8 mouse cellular contexts compared by ENCODE assay signal in genomic region chr11:4117372-4118071, GRCm38 (mm10). TPM values are rescaled to one million over a fixed set of nuclear protein-coding genes. Genes with fewer than 3 reads are reported as not detected.
DNase-seq lines count a peak whose midpoint lies in the region; ATAC-seq lines count a peak whose summit lies in the region.
"Had no signal": no experiment of that assay in that cellular context is flagged by ENCODE, and none has a peak within 500 bp of the region (broad histone marks: within the 10 kb centered on the region; RNA-seq: fewer than 3 reads in every experiment).

No protein-coding gene starts in this region.

- peak overlapping the region; percentile 78; the same call in 1 of the 2 replicates for H3K9ac ChIP-seq in forebrain, embryonic 14.5 days (ENCODE audit: low read length)
- peak overlapping the region; percentile 63 for H3K9ac ChIP-seq in liver, embryonic 16.5 days (ENCODE audit: low read depth, low read length)

- H3K4me2 ChIP-seq in forebrain, embryonic 14.5 days (ENCODE audit: low read length) = peak overlapping the region; percentile 97
- peak overlapping the region; percentile 77 for H3K4me2 ChIP-seq in liver, embryonic 16.5 days (ENCODE audit: low read depth, low read length)

- no peak for ATAC-seq in forebrain, embryonic 14.5 days
- ATAC-seq in liver, embryonic 16.5 days (ENCODE audit: low read depth) = peak; percentile 68

- H3K9me3 ChIP-seq in forebrain, embryonic 14.5 days (replicated peaks; ENCODE audit: control insufficient read depth, low read length) = no peaks in the 10 kb centered on the region
- no peaks in the 10 kb centered on the region for H3K9me3 ChIP-seq in liver, embryonic 16.5 days (replicated peaks; ENCODE audit: control insufficient read depth, low read length)

- 0 out of 2 replicates have a peak, but pooled peaks cover 7% of the 10 kb centered on the region for H3K4me1 ChIP-seq in forebrain, embryonic 14.5 days (ENCODE audit: control insufficient read depth, insufficient read depth, low read length)
- peaks cover 33% of the 10 kb centered on the region for H3K4me1 ChIP-seq in liver, embryonic 16.5 days (ENCODE audit: control insufficient read depth, low read depth, low read length)

- no peaks in the 10 kb centered on the region; the same call in 1 of the 2 replicates for H3K27me3 ChIP-seq in forebrain, embryonic 14.5 days (replicated peaks; ENCODE audit: control insufficient read depth, insufficient read depth, low read length)
- H3K27me3 ChIP-seq in liver, embryonic 16.5 days (ENCODE audit: control insufficient read depth, insufficient read depth, low read depth, low read length) = peaks cover 35% of the 10 kb centered on the region

- H3K36me3 ChIP-seq in forebrain, embryonic 14.5 days (ENCODE audit: control insufficient read depth, insufficient read depth, low read length) = no peaks in the 10 kb centered on the region
- H3K36me3 ChIP-seq in liver, embryonic 16.5 days (ENCODE audit: control insufficient read depth, insufficient read depth) = no peaks in the 10 kb centered on the region

- WGBS in forebrain, embryonic 14.5 days = 20% methylated on average over 3 of the region's 3 CpGs
- 11% methylated on average over 3 of the region's 3 CpGs for WGBS in liver, embryonic 16.5 days (ENCODE audit: insufficient replicate concordance)

- DNase-seq in spleen, postnatal 10 days (ENCODE audit: low spot score in 2 of 2) = peak; percentile 36 to 49
- no peak for DNase-seq in spleen, adult 18-20 months
- DNase-seq in forebrain, embryonic 14.5 days (ENCODE audit: low spot score) = peak; percentile 17
- no peak for DNase-seq in thymus, postnatal 10 days (ENCODE audit: low spot score in 2 of 2)
- DNase-seq in ovary, adult 18-20 months (ENCODE audit: low spot score) = no peak
- DNase-seq in urinary bladder, adult 2 months (ENCODE audit: low spot score) = no peak
- DNase-seq: right cerebral cortex, postnatal 14 days had no signal

- H3K27ac ChIP-seq in forebrain, embryonic 14.5 days (ENCODE audit: low read depth, low read length) = no peak overlapping the region
- H3K27ac ChIP-seq in liver, embryonic 16.5 days (ENCODE audit: low read length) = peak overlapping the region; percentile 62

- peak overlapping the region; percentile 52 for H3K4me3 ChIP-seq in forebrain, embryonic 14.5 days (ENCODE audit: low read depth, low read length)
- peak overlapping the region; percentile 68 for H3K4me3 ChIP-seq in liver, embryonic 16.5 days (ENCODE audit: low read depth, low read length)

RNA-seq across cellular contexts. Expression of gene Sec14l2, which starts 5.7 kb away (rescaled TPM):
- polyA plus RNA-seq in forebrain, embryonic 14.5 days (2014; fragmentation: Nextera tagmentation; extraction: Ambion mirVana) = 1.1 and 1.4 TPM in 2 replicates
- polyA plus RNA-seq in liver, embryonic 16.5 days (2015; fragmentation: Nextera tagmentation; extraction: Ambion mirVana) = 11.6 and 12.0 TPM in 2 replicates
- 1.3 and 1.4 TPM in 2 replicates for polyA plus RNA-seq in urinary bladder, adult 2 months (2012; rRNA removed)

RNA-seq across cellular contexts. Expression of gene Rnf215, which starts 17.5 kb away (rescaled TPM):
- 44.3 and 45.5 TPM in 2 replicates for polyA plus RNA-seq in forebrain, embryonic 14.5 days (2014; fragmentation: Nextera tagmentation; extraction: Ambion mirVana)
- 4.6 and 5.0 TPM in 2 replicates for polyA plus RNA-seq in liver, embryonic 16.5 days (2015; fragmentation: Nextera tagmentation; extraction: Ambion mirVana)
- polyA plus RNA-seq in urinary bladder, adult 2 months (2012; rRNA removed) = 31.5 and 34.4 TPM in 2 replicates

RNA-seq across cellular contexts. Expression of gene Mtfp1, which starts 22.3 kb away (rescaled TPM):
- 6.7 and 7.8 TPM in 2 replicates for polyA plus RNA-seq in forebrain, embryonic 14.5 days (2014; fragmentation: Nextera tagmentation; extraction: Ambion mirVana)
- polyA plus RNA-seq in liver, embryonic 16.5 days (2015; fragmentation: Nextera tagmentation; extraction: Ambion mirVana) = 17.9 and 19.7 TPM in 2 replicates
- 3.4 and 4.1 TPM in 2 replicates for polyA plus RNA-seq in urinary bladder, adult 2 months (2012; rRNA removed)

RNA-seq across cellular contexts. Expression of gene Ccdc157, which starts 42.6 kb away (rescaled TPM):
- polyA plus RNA-seq in forebrain, embryonic 14.5 days (2014; fragmentation: Nextera tagmentation; extraction: Ambion mirVana) = 2.4 and 2.9 TPM in 2 replicates
- 0.39 and 0.79 TPM in 2 replicates for polyA plus RNA-seq in liver, embryonic 16.5 days (2015; fragmentation: Nextera tagmentation; extraction: Ambion mirVana)
- 13.8 and 14.2 TPM in 2 replicates for polyA plus RNA-seq in urinary bladder, adult 2 months (2012; rRNA removed)

RNA-seq across cellular contexts. Expression of gene Sf3a1, which starts 42.6 kb away (rescaled TPM):
- 51.5 and 59.3 TPM in 2 replicates for polyA plus RNA-seq in forebrain, embryonic 14.5 days (2014; fragmentation: Nextera tagmentation; extraction: Ambion mirVana)
- 15.9 and 18.2 TPM in 2 replicates for polyA plus RNA-seq in liver, embryonic 16.5 days (2015; fragmentation: Nextera tagmentation; extraction: Ambion mirVana)
- polyA plus RNA-seq in urinary bladder, adult 2 months (2012; rRNA removed) = 21.6 and 28.5 TPM in 2 replicates

Comparison
In these comparisons a context has a peak if more than half of its experiments do, and no peak if none do; other contexts are left out.
1. DNase-seq: peak in spleen, postnatal 10 days (2 of 2) and forebrain, embryonic 14.5 days (single experiment); none in spleen, adult 18-20 months (0 of 2), thymus, postnatal 10 days (0 of 2), ovary, adult 18-20 months (single experiment) and urinary bladder, adult 2 months (single experiment).